Mouse (Mus musculus) stomach, embryonic 16.5 days (tissue): ENCODE measurements around the gene Sec23a. TPM values are rescaled to one million over a fixed set of nuclear protein-coding genes. Genes with fewer than 3 reads are reported as not detected.

Source experiments
- polyA plus RNA-seq: library from polyadenylated mRNA; unstranded; fragments of >200 nt; fragmentation: Nextera tagmentation; extraction: Ambion mirVana; gene quantifications from 2 replicates; pipeline ENCODE4 v1.2.1, GENCODE M21; 2015

The Sec23a gene
- polyA plus RNA-seq, 1 experiment from 2014 or later = 80.8 TPM

Other genes starting within 250 kb of the Sec23a start
- 21.3 and 25.7 TPM in 2 replicates for gene Gemin2, start 1.4 kb upstream of the Sec23a start, polyA plus RNA-seq
- 80.7 and 90.5 TPM in 2 replicates for gene Trappc6b, start 49.5 kb upstream of the Sec23a start, polyA plus RNA-seq
- gene Pnn, start 54.9 kb upstream of the Sec23a start, polyA plus RNA-seq = 84.1 and 85.6 TPM in 2 replicates
- gene Mia2, start 83.8 kb upstream of the Sec23a start, polyA plus RNA-seq = 76.4 and 79.6 TPM in 2 replicates
- gene Fbxo33, start 207.7 kb upstream of the Sec23a start, polyA plus RNA-seq = 3.5 and 4.8 TPM in 2 replicates